Mouse (Mus musculus) layer of hippocampus, postnatal 14 days (tissue): ENCODE data around the gene Olfr320. TPM values are rescaled to one million over a fixed set of nuclear protein-coding genes. Genes with fewer than 3 reads are reported as not detected.
"Not testable (repeated sequence)": the region's sequence is repeated elsewhere in the genome, so short reads cannot be mapped to it uniquely, and the experiment has no call there.

Experiments used
- DNase-seq, 2 experiments: peaks; one replicate each; pipeline ENCODE4 v3.0.0; 2021 to 2022; ENCODE audit warnings: low spot score in 2 of 2, mixed read lengths in 1 of 2
- long read RNA-seq, 2 experiments: library from polyadenylated mRNA; stranded (forward); transcript quantifications; one replicate each; pipeline ENCODE4 v2.0.0; 2021
- total RNA-seq, 2 experiments: library from RNA; stranded (reverse); gene quantifications; 2 replicates each; pipeline ENCODE4 v1.2.3; 2021

Gene Olfr320
- not detected for total RNA-seq
- long read RNA-seq, experiment 1: 0 reads
- long read RNA-seq, experiment 2: 0 reads

DNA sequence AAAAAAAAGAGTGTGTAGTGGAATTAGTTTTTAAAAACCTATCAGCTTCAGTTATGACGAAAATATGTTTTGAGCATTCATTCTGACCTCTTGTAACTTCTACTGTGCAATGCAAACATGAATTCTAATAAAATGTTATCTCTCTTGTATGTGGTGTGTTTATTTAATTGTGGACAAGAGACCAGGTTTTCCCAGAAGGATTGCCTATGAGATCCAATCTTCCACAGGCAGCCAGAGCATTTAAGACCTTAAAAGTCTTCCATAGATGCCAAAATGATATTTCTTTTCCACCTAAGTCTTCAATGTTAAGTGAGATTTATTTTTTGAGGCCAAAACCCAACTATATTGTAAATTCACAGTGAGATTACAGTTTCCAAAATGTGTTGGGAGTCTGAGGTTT, at the start of gene Olfr320:
Gene Olfr320 (plus strand): TSS at position 301 of the 400 bp plus-strand sequence.
- no peak for DNase-seq

- no peak for DNase-seq
Observed at GRCm38 (mm10) chr11:58634878-58635277, 46.0 kb upstream of the Olfr320 start.

DNA sequence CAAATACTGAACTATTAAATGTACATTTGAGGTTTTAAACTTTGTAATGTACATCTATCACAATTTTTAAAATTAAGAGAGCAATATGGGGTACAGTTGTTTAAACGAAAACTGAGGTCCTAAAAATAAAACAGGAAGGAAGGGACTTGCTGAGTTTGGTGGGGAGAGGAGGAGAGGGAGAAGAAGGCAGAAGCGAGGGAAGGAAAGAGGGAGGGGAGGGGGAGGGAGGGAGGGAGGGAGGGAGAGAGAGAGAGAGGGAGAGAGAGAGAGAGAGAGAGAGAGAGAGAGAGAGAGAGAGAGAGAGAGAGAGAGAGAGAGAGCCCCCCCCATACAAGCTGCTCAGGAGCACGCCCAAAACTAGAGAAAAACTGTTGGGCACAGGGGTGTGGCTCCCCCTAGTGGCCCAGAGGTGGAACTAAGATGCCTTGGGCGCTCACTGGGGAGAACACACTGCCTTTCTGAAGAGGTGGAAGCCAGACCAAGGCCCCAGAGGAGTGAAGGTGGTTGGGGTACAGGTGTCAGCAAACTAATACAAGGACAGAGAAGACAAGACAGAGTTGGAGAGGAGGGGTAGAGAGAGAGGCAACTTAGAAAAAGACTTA, 44.4 kb upstream of the Olfr320 start:
- peak; percentile 40 to 51 for DNase-seq

DNA sequence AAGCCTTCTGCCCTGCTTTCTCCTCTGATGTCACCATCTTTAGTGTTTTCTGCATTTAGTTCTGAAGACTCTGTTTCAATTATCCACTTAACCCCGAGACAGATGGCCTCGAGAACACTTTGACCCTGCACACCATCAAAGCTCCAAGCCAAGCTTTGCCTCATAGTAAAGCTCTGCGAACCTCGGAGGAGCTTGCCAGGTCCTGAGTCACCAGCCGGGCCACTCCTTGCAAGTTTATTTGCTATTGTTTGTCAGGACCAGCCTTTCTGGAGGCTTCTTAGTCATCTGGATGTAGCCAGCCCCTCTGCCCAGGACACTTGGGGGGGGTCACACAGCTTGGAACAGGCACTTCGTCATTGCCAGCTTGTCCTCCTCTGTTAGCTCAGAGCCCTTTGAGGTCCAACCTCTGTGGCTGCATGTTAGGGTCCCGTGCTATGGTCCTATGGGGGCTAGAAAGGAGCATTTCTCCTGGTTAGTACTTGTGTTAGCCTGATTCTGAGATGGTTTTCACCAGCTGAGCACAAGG, 42.7 kb upstream of the Olfr320 start:
- no peak for DNase-seq

- DNase-seq: no peak
Observed at GRCm38 (mm10) chr11:58640272-58640867, 40.5 kb upstream of the Olfr320 start, which contains the start of gene Trim58. TSS of gene Trim58 (plus strand) at chr11:58640465.

DNA sequence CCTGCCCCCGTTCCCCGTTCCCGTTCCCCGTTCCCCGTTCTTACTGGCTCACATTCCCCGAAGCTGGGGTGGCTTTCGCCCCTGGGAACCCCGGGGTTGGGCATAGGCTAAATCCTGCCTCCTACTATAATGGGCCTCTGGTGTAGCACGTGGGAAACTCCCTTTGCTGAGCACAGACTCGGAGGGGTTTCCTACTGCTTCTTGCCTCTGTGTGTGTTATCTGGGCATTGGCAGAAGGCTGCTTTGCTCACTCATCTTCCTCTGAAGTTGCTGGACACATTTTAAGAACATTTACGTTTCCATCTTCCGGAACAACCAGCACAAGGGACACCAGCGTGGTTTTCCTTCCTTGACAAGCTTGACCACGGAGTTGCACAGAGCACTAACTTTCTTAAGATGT, 39.8 kb upstream of the Olfr320 start:
- DNase-seq: no peak

GRCm38 (mm10) chr11:58641638-58642358, 39.1 kb upstream of the Olfr320 start:
- no peak for DNase-seq

DNA sequence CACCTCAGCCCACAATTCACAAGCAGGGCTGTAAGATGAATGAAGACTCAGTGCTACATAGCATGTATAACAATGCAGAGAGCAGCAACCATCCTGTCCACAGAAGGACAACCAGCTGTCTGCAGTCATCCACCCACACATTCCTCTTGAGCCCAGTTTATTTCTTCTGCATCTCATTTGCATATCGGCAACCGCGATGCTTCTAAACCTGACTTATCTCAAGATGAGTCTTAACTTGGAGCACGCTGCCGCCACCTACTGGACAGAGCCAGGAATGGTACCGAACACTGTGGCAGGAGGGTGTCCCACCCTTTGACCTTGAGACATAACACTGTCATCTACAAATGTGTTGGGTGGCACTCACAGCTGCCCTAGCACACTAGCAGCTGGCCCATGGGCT, 37.5 kb upstream of the Olfr320 start:
- no peak for DNase-seq

- no peak for DNase-seq
Observed at GRCm38 (mm10) chr11:58655151-58655550, 25.7 kb upstream of the Olfr320 start.

GRCm38 (mm10) chr11:58658596-58658995, 22.3 kb upstream of the Olfr320 start, which contains the start of gene Olfr322:
TSS of gene Olfr322 (plus strand) at chr11:58658782.
- no peak for DNase-seq

DNA sequence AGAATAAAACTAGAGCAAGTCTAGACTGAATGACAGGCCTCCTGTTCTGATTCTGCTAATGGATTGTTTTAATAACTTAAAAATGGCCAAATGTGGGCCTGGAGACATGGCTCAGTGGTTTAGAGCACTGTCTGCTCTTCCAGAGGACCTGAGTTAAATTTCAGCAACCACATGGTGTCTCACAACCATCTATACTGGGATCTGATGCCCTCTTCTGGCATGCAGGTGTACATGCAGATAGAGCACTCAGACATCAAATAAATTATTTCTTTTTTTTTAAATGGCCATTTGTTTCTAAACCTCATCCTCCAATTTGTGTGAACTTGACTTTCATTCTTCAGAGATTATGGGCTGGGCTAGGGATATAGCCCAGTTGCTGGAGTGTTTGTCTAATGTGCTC, 11.6 kb upstream of the Olfr320 start:
- no peak for DNase-seq

GRCm38 (mm10) chr11:58671825-58672224, 9.1 kb upstream of the Olfr320 start:
- no peak for DNase-seq

GRCm38 (mm10) chr11:58698862-58699261, 18.0 kb downstream of the Olfr320 start, which contains the start of gene Olfr319:
TSS of gene Olfr319 (plus strand) at chr11:58699162.
- no peak for DNase-seq

GRCm38 (mm10) chr11:58709086-58709485, 28.2 kb downstream of the Olfr320 start:
- DNase-seq: no peak

- DNase-seq: not testable (repeated sequence)
Observed at GRCm38 (mm10) chr11:58717723-58718122, 36.8 kb downstream of the Olfr320 start.

GRCm38 (mm10) chr11:58719701-58720100, 38.8 kb downstream of the Olfr320 start:
- no peak for DNase-seq

GRCm38 (mm10) chr11:58723914-58724313, 43.0 kb downstream of the Olfr320 start, which contains the start of gene Olfr318:
TSS of gene Olfr318 (minus strand) at chr11:58724014.
- DNase-seq: no peak

GRCm38 (mm10) chr11:58727896-58728650, 47.2 kb downstream of the Olfr320 start:
- not testable (repeated sequence) for DNase-seq

GRCm38 (mm10) chr11:58733372-58733771, 52.5 kb downstream of the Olfr320 start:
- DNase-seq: peak; percentile 28 to 83
